Mouse (Mus musculus) MEL (cell line): Measurements from ENCODE around the gene Derl3. TPM values are rescaled to one million over a fixed set of nuclear protein-coding genes. Genes with fewer than 3 reads are reported as not detected.

Source experiments
- DNase-seq: peaks from one replicate; pipeline ENCODE4 v3.0.0; 2011; ENCODE audit warnings: low read depth, low spot score
- H3K27ac ChIP-seq: 2 replicates; pipeline ENCODE4 v1.5.1; 2012; ENCODE audit warnings: low read depth, mild to moderate bottlenecking, control low read depth, low read length, moderate library complexity; ENCODE audit not compliant: control insufficient read depth
- H3K27me3 ChIP-seq, 2 experiments: fragments of 150-350 bp in 1 of 2; sonication (generic) in 1 of 2; 2 replicates each; pipeline ENCODE4 v1.6.1; 2012; ENCODE audit warnings: low read length in 2 of 2, mild to moderate bottlenecking in 2 of 2, improper control_type of control experiment in 1 of 2, moderate library complexity in 1 of 2; ENCODE audit not compliant: insufficient read depth in 2 of 2, control insufficient read depth in 1 of 2
- H3K36me3 ChIP-seq, 2 experiments: 2 replicates each; pipeline ENCODE4 v1.6.1; 2012 to 2014; ENCODE audit warnings: low read length in 2 of 2, improper control_type of control experiment in 1 of 2, inconsistent platforms in 1 of 2, mild to moderate bottlenecking in 1 of 2; ENCODE audit not compliant: insufficient read depth in 2 of 2, control insufficient read depth in 1 of 2
- H3K4me1 ChIP-seq, 2 experiments: fragments of 150-350 bp in 1 of 2; sonication (generic) in 1 of 2; 2 replicates each; pipeline ENCODE4 v1.6.1; 2012; ENCODE audit warnings: low read length in 2 of 2, improper control_type of control experiment in 1 of 2, mild to moderate bottlenecking in 1 of 2; ENCODE audit not compliant: insufficient read depth in 2 of 2, control insufficient read depth in 1 of 2
- H3K4me3 ChIP-seq, 2 experiments: fragments of 150-350 bp in 1 of 2; sonication (generic) in 1 of 2; 2 replicates each; pipeline ENCODE4 v1.5.1; 2012; ENCODE audit warnings: low read depth in 2 of 2, low read length in 2 of 2, mild to moderate bottlenecking in 2 of 2, moderate library complexity in 2 of 2, control low read depth in 1 of 2, improper control_type of control experiment in 1 of 2; ENCODE audit not compliant: control insufficient read depth in 1 of 2, insufficient read depth in 1 of 2
- H3K79me2 ChIP-seq: 2 replicates; pipeline ENCODE4 v1.6.1; 2012; ENCODE audit warnings: mild to moderate bottlenecking, low read length, moderate library complexity; ENCODE audit not compliant: control insufficient read depth, poor library complexity, insufficient read depth
- H3K9ac ChIP-seq: 2 replicates; pipeline ENCODE4 v1.6.1; 2012; ENCODE audit warnings: low read depth, mild to moderate bottlenecking, control low read depth, low read length, moderate library complexity; ENCODE audit not compliant: control insufficient read depth, poor library complexity, severe bottlenecking
- H3K9me3 ChIP-seq: fragments of 150-350 bp; sonication (generic); replicated peaks from 2 replicates; pipeline ENCODE4 v1.6.1; 2012; ENCODE audit warnings: mild to moderate bottlenecking, low read length, improper control_type of control experiment, moderate library complexity; ENCODE audit not compliant: insufficient read depth
- CHD1 ChIP-seq: IDR thresholded peaks from 2 replicates; pipeline ENCODE4 v1.6.1; 2012; ENCODE audit warnings: low read depth, mild to moderate bottlenecking, inconsistent platforms, low read length, improper control_type of control experiment
- CTCF ChIP-seq, 3 experiments: IDR thresholded peaks in 2 of 3; conservative IDR thresholded peaks in 1 of 3; 2 replicates each; pipeline ENCODE4 v1.5.1; 2011 to 2012; ENCODE audit warnings: low read length in 3 of 3, low read depth in 2 of 3, mild to moderate bottlenecking in 2 of 3, improper control_type of control experiment in 1 of 3, inconsistent platforms in 1 of 3, mixed read lengths in 1 of 3, moderate library complexity in 1 of 3; ENCODE audit not compliant: control insufficient read depth in 1 of 3, insufficient read depth in 1 of 3, poor library complexity in 1 of 3, severe bottlenecking in 1 of 3
- E2F4 ChIP-seq: IDR thresholded peaks from 2 replicates; pipeline ENCODE4 v1.6.1; 2011; ENCODE audit warnings: low read depth, low read length, improper control_type of control experiment, borderline replicate concordance
- EP300 ChIP-seq, 2 experiments: IDR thresholded peaks; 2 replicates each; pipeline ENCODE4 v1.6.1; 2011; ENCODE audit warnings: improper control_type of control experiment in 2 of 2, low read length in 2 of 2, low read depth in 1 of 2, mild to moderate bottlenecking in 1 of 2
- ETS1 ChIP-seq: IDR thresholded peaks from 2 replicates; pipeline ENCODE4 v1.6.1; 2012; ENCODE audit warnings: low read depth, mild to moderate bottlenecking, inconsistent platforms, low read length, improper control_type of control experiment, moderate library complexity
- HCFC1 ChIP-seq: IDR thresholded peaks from 2 replicates; pipeline ENCODE4 v1.6.1; 2012; ENCODE audit warnings: low read depth, mild to moderate bottlenecking, inconsistent platforms, low read length, improper control_type of control experiment, moderate library complexity
- KAT2A ChIP-seq: conservative IDR thresholded peaks from 2 replicates; pipeline ENCODE4 v1.6.1; 2012; ENCODE audit warnings: low read depth, low read length, improper control_type of control experiment, inconsistent platforms
- MAFK ChIP-seq: IDR thresholded peaks from 2 replicates; pipeline ENCODE4 v1.6.1; 2011; ENCODE audit warnings: low read depth, mild to moderate bottlenecking, low read length, improper control_type of control experiment, borderline replicate concordance
- MAZ ChIP-seq: IDR thresholded peaks from 2 replicates; pipeline ENCODE4 v1.6.1; 2012; ENCODE audit warnings: low read depth, mild to moderate bottlenecking, inconsistent platforms, low read length, improper control_type of control experiment
- MEF2A ChIP-seq: IDR thresholded peaks from 2 replicates; pipeline ENCODE4 v1.6.1; 2014; ENCODE audit warnings: low read depth, mild to moderate bottlenecking, inconsistent platforms, low read length, improper control_type of control experiment; ENCODE audit not compliant: poor library complexity, insufficient replicate concordance, severe bottlenecking; ENCODE audit errors: extremely low read depth
- MXI1 ChIP-seq: IDR thresholded peaks from 2 replicates; pipeline ENCODE4 v1.6.1; 2011; ENCODE audit warnings: mild to moderate bottlenecking, low read depth, low read length, improper control_type of control experiment
- MYC ChIP-seq: IDR thresholded peaks from 2 replicates; pipeline ENCODE4 v1.6.1; 2011; ENCODE audit warnings: low read depth, mild to moderate bottlenecking, low read length, improper control_type of control experiment, moderate library complexity
- NELFE ChIP-seq: IDR thresholded peaks from 2 replicates; pipeline ENCODE4 v1.6.1; 2011; ENCODE audit warnings: low read depth, low read length, improper control_type of control experiment
- POLR2A ChIP-seq, 2 experiments: IDR thresholded peaks; 2 replicates each; pipeline ENCODE4 v1.6.1; 2011 to 2012; ENCODE audit warnings: low read length in 2 of 2, mild to moderate bottlenecking in 2 of 2, control low read depth in 1 of 2, improper control_type of control experiment in 1 of 2, low read depth in 1 of 2, moderate library complexity in 1 of 2; ENCODE audit not compliant: control insufficient read depth in 1 of 2, insufficient read depth in 1 of 2, poor library complexity in 1 of 2
- POLR2AphosphoS2 ChIP-seq: IDR thresholded peaks from 2 replicates; pipeline ENCODE4 v1.6.1; 2011; ENCODE audit warnings: low read length, improper control_type of control experiment
- POLR2AphosphoS5 ChIP-seq: IDR thresholded peaks from 2 replicates; pipeline ENCODE4 v1.6.1; 2012; ENCODE audit warnings: low read depth, borderline replicate concordance, mild to moderate bottlenecking, inconsistent platforms, low read length, moderate library complexity, mixed read lengths
- RCOR1 ChIP-seq: IDR thresholded peaks from 2 replicates; pipeline ENCODE4 v1.6.1; 2012; ENCODE audit warnings: low read depth, mild to moderate bottlenecking, inconsistent platforms, low read length, improper control_type of control experiment
- SIN3A ChIP-seq: IDR thresholded peaks from 2 replicates; pipeline ENCODE4 v1.6.1; 2012; ENCODE audit warnings: low read length, improper control_type of control experiment, inconsistent platforms
- SMC3 ChIP-seq: IDR thresholded peaks from 2 replicates; pipeline ENCODE4 v1.6.1; 2011; ENCODE audit warnings: low read depth, low read length, improper control_type of control experiment
- TAL1 ChIP-seq: IDR thresholded peaks from 2 replicates; pipeline ENCODE4 v1.6.1; 2012; ENCODE audit warnings: mild to moderate bottlenecking, inconsistent platforms, low read length, moderate library complexity, mixed read lengths
- TBP ChIP-seq: IDR thresholded peaks from 2 replicates; pipeline ENCODE4 v1.8.0; 2011; ENCODE audit warnings: low read depth, low read length, improper control_type of control experiment
- USF1 ChIP-seq: IDR thresholded peaks from 2 replicates; pipeline ENCODE4 v1.6.1; 2014; ENCODE audit warnings: low read depth, mild to moderate bottlenecking, inconsistent platforms, low read length, improper control_type of control experiment, moderate library complexity
- polyA plus RNA-seq, 2 experiments: library from polyadenylated mRNA; stranded (reverse) in 1 of 2; unstranded in 1 of 2; fragments of >175 nt in 1 of 2; fragments of >200 nt in 1 of 2; gene quantifications; 2 replicates each; pipeline versions ENCODE4 v1.2.1 to v1.2.4; 2012; ENCODE audit warnings: low replicate concordance in 2 of 2, low read depth in 1 of 2; ENCODE audit not compliant: insufficient read length in 2 of 2, insufficient read depth in 1 of 2, missing spikeins in 1 of 2
- total RNA-seq: library from RNA; depleted of rRNA; stranded (reverse); fragments of 300-350 nt; gene quantifications from 2 replicates; pipeline ENCODE4 v1.2.3, GENCODE M21; 2012

Gene Derl3
- total and polyA plus RNA-seq, 3 experiments, result 0.69 to 1.5 TPM; not detected in 1

GRCm38 (mm10) chr10:75935680-75936541, 42.7 kb downstream of the Derl3 start, which contains the start of gene Mmp11 (continued):
- TF ChIP-seq MEF2A (no peak), MAFK (no peak), EP300 (IDR thresholded peaks at IDR 0.05; ENCODE audit: low read depth in 1 of 2, low read length in 2 of 2) (no peak), MAZ (no peak)

DNA sequence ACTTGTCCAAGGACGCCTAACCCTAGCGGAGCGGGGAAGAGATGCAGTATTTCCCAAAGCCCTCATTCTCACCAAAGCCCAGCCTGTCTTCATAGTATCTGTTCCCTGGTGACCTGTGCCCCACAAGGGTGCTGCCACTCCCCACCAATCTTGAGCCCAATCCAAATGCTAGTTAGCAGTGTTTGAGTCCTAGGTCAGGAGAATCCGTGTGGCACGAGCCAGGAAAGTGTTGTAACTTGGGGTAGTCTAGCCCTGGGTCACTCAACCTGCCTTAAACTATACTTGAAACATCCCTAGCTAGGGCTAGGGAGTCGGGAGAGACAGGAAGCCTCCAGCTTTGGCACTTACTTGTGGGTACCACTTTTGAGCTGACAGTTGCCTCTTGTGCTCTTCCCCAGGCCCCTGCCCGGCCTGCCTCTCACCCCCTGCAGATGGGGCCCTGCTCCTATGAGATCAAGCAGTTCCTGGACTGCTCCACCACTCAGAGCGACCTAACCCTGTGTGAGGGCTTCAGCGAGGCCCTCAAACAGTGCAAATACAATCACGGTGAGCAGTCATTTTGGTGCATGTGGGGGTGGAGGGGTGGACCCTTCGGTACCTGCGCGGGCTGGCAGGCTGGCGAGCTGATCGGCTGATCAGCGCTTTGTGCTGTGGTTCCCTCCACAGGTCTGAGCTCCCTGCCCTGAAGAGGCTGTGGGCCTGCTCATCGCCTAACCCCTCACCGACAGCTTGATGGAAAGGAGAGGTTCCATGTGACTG, 43.9 kb downstream of the Derl3 start:
- TF ChIP-seq SMC3, result no peak
- TF ChIP-seq TAL1, result no peak
- TF ChIP-seq USF1, result no peak
- TF ChIP-seq KAT2A, result no peak
- TF ChIP-seq POLR2AphosphoS2, result 0 out of 2 replicates have a peak, but pooled peaks have one; percentile 15
- no peak for TF ChIP-seq EP300 (IDR thresholded peaks at IDR 0.05; ENCODE audit: low read depth in 1 of 2, low read length in 2 of 2)
- no peak for TF ChIP-seq E2F4
- TF ChIP-seq POLR2A (IDR thresholded peaks at IDR 0.05; ENCODE audit: control insufficient read depth in 1 of 2, insufficient read depth in 1 of 2, low read depth in 1 of 2, low read length in 2 of 2, poor library complexity in 1 of 2), result no peak
- no peak for TF ChIP-seq CTCF (IDR thresholded peaks at IDR 0.05 in 2 of 3, conservative IDR thresholded peaks at IDR 0.05 in 1 of 3; ENCODE audit: control insufficient read depth in 1 of 3, insufficient read depth in 1 of 3, low read depth in 2 of 3, low read length in 3 of 3, poor library complexity in 1 of 3, severe bottlenecking in 1 of 3)
- Histone ChIP-seq H3K4me1 (peaks cover 16 to 37% of the 10 kb centered on the region in 2 experiments), H3K36me3 (peaks cover 0 to 34% of the 10 kb centered on the region in 2 experiments; a peak in 2 of 4 replicates), H3K9ac (peak overlapping the region; percentile 16), H3K27ac (peak overlapping the region; percentile 17; the same call in 1 of the 2 replicates), H3K79me2 (peaks cover 9% of the 10 kb centered on the region), H3K27me3 (no peaks in the 10 kb centered on the region), H3K4me3 (no peak overlapping the region), H3K9me3 (no peaks in the 10 kb centered on the region)
- DNase-seq, result peak; percentile 37

- Histone ChIP-seq H3K9me3 (no peaks in the 10 kb centered on the region), H3K79me2 (peaks cover 9% of the 10 kb centered on the region), H3K27ac (peak overlapping the region; percentile 59), H3K9ac (peak overlapping the region; percentile 35), H3K36me3 (peaks cover 0 to 41% of the 10 kb centered on the region in 2 experiments; a peak in 2 of 4 replicates), H3K27me3 (no peaks in the 10 kb centered on the region), H3K4me1 (peaks cover 14 to 46% of the 10 kb centered on the region in 2 experiments), H3K4me3 (no peak overlapping the region)
- peak; percentile 61 for DNase-seq
- TF ChIP-seq MEF2A (no peak), EP300 (IDR thresholded peaks at IDR 0.05; ENCODE audit: low read depth in 1 of 2, low read length in 2 of 2) (peak; percentile 69 to 77), SMC3 (no peak), MAZ (no peak), E2F4 (no peak), HCFC1 (no peak), NELFE (no peak), MXI1 (no peak), RCOR1 (0 out of 2 replicates have a peak, but pooled peaks have one; percentile 50), MAFK (no peak), TBP (no peak), CHD1 (no peak), ETS1 (no peak), CTCF (IDR thresholded peaks at IDR 0.05 in 2 of 3, conservative IDR thresholded peaks at IDR 0.05 in 1 of 3; ENCODE audit: control insufficient read depth in 1 of 3, insufficient read depth in 1 of 3, low read depth in 2 of 3, low read length in 3 of 3, poor library complexity in 1 of 3, severe bottlenecking in 1 of 3) (no peak), SIN3A (peak; percentile 50; the same call in 1 of the 2 replicates), MYC (0 out of 2 replicates have a peak, but pooled peaks have one; percentile 36), POLR2AphosphoS5 (no peak)
Observed at GRCm38 (mm10) chr10:75937851-75938643, 44.8 kb downstream of the Derl3 start.
